Mouse (Mus musculus) spleen, postnatal 10 days (tissue): ENCODE data around the gene Dmrtb1.
A peak's percentile ranks its signal among the peaks of the same experiment; 100 is the strongest.

Experiments
- DNase-seq, 2 experiments: peaks; one replicate each; pipeline ENCODE4 v3.0.0; 2021 to 2022; ENCODE audit warnings: low spot score in 2 of 2

Dmrtb1 gene

DNA sequence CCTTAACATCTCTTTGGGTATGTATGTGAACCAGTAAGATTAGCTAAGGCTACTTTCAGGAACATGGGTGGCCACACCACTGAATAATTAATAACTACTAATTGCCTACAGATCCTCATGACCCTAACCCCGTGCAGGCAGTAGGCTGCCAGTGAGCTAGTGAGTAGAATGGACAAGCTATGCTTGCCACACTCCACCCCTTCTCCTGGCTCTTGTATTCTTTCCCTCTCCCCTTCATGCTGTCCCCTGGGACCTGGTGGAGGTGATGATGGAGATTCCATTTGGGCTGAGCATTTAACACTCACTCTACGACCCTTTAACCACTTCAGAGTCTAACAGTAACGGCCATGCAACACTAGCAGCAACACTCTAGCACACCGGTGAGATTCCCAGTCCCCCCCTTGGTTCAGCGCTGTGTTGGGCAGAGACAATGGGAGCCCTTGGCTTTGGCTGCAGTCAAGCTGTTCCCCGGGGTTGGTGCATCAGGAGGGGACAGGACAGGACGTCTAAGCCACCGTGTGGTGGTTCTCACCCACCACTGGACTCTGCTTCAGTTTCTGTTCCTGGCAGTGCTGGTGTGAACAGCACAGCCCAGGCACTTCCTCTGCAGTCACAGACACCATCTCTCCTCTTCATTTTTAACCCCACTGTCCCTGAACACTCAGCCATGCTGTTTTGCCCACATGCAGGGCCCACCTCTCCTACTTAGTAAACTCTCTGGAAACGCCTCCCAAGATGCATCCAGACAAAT, 2.8 kb downstream of the Dmrtb1 start:
- DNase-seq, result no peak

DNA sequence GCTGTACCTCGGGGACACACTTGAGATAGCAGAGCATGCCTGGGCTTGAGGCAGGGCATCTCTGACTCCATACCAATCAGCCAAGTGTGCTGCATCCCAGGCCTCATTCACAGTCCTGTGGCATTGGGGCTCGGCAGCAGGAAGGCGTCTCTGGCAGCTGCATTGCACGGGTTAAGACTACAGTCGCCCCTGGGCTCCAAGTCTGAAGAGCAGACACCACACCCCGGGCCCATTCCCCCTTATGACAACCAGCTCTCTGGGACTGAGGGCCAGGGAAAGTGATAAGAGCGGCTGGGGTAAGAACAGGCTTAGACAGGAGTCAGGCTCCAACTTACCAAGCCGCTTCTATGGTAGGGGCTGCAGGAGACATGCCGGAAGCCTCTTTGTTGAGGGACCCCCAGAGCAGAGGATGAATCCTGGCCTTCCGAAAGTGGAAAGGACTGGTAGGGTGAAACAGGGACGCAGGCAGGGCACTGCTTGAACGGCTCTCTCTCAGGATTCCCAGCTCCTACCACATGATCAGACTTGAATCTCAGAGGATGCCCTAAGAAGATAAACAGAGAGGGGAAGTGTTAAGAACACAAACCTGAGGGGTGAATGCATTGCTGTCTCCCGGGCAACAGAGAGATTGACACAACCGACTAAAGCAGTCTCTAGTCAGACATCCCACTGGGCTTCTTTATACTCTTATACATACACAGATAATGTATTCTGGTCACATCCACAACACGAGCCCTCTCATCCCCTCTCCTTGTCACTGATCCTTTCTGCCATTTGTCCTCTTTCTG, 3.5 kb downstream of the Dmrtb1 start:
- no peak for DNase-seq

DNA sequence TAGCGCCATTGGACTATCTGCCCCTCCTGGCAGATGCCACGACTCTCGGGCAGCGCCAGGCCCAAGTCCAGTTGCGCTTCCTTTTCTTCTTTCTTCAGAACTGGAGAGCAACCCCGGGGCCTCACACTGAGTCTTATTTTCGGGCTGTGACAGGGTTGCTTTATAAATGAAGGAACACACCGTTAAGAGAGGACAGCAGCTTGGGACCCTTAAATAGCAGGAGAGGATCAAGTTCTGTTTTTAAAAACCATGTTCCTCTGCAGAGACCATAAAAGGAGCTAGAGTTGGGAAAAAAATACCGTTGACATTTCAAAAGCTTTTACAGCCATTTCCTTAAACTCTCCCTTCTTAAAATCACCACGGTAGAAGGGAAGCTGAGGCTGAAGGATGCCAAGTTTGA, 8.4 kb downstream of the Dmrtb1 start:
- DNase-seq, result no peak

DNA sequence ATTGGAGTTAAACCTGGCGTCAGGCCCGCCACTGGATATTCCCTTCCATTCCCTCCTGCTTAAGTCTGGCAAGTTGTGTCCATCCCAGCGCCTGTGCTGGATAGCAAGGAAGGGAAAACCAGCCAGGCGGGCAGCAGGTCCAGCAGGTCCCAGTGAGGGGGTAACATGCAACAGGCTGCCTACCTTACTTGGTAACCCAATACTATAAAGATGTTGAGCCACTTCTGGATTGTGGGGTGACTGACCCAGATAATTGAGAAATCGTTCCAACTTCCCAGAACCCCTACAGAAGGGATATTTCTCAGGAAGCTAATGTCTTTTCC, 9.7 kb downstream of the Dmrtb1 start:
- no peak for DNase-seq

DNA sequence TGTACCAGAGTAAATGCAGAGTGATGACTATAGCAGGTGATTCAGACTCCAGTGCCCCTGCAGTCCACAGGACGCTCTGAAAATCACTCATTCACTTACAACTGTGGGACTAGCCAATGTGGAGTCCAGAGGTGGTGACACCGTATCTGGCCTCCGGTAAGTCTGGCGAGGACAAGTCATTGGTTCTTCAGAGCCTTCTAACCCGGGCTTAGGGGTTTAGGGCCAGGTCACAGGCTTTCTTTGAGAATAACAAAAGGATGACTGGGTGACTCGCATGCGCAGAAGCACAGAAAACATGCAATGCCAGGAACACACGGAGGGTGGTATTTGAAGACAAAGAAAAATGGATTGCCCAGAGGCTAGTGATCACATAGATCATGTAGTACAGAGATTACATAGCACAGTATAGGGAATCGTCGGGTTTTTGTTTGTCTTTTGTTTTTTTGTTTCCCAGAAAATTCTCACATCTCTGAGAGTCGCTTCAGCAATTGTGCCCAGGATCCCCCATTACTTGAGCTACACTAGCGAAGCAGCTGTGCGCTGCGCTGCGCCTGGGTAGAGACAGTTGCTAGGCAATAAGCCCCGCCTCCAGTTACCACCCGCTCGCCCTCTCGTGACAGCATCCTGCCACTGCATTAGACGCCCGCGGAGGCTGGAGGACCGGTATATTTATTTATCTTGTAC, 10.2 kb downstream of the Dmrtb1 start:
- DNase-seq, result peak; percentile 61 to 82

DNA sequence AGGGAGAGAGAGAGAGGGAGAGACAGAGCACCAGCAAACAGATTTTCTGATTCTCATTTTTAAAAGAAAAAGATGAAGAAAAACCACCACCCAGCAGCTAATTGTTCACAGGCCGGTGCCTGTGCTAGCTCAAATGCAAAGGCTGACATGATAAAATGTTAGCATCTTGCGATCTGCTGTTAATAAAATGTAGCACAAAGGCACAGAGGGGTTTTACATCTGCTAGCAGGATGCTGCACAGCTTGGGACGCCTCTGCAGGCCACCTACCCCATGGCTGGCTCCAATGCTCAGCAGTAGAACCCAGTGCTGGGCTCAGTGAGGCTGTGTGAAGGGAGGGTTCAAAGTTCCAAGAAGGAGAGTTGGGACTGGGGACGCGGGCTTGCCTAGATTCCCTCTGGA, 13.3 kb downstream of the Dmrtb1 start:
- no peak for DNase-seq

DNA sequence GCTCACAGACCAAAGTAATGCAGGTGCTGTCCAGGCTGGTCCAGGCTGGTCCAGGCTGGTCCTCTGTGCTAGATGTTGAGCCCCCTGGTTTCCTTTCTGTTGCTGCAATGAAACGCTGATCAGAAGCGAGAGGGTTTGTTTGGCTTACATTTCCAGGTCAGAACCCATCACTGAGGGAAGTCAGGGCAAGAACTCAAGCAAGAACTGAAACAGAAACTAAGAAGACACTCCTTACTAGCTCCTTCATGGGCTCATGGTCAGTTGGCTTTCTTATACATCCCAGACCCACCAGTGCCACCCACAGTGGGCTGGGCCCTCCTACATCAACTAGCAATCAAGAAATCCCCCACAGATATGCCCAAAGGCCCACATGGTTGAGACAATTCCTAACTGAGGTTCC, 15.5 kb downstream of the Dmrtb1 start:
- no peak for DNase-seq

DNA sequence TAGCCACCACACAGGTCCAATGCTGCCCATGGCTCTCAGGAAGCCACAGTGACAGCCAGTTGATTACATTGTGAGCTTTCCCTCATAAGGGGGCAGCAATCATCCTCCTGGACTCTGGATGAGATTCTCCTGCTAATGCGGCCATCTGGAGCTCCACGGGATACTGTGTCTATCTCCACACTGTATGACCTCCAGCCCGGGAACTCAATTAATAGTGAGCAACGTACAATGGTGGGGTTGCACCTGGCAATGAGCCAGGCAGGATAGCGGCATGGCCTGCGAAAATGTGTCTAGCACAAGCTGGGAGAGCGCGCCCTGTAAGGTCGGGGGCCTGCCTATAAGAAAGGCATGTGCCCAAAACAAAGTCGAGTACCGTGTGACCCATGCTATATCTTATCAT, 23.4 kb downstream of the Dmrtb1 start:
- DNase-seq, result no peak

DNA sequence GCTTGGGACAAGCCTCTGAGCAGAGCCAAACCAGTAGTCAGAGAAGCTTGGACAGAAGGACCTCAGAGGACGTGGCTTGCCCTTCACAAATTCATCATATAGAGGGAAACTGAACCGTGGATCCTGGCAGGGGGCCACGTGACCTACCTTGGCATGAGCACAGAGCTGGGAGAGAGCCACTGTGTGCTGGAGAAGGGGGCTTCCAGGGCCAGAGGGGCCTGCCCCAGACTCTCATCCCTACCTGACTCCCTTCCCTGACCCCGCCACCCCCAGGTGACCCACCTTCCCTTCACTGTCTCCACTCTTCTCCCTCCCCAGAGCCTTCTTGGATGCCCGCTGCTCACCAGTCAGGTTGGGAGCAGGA, 30.8 kb downstream of the Dmrtb1 start:
- no peak for DNase-seq

DNA sequence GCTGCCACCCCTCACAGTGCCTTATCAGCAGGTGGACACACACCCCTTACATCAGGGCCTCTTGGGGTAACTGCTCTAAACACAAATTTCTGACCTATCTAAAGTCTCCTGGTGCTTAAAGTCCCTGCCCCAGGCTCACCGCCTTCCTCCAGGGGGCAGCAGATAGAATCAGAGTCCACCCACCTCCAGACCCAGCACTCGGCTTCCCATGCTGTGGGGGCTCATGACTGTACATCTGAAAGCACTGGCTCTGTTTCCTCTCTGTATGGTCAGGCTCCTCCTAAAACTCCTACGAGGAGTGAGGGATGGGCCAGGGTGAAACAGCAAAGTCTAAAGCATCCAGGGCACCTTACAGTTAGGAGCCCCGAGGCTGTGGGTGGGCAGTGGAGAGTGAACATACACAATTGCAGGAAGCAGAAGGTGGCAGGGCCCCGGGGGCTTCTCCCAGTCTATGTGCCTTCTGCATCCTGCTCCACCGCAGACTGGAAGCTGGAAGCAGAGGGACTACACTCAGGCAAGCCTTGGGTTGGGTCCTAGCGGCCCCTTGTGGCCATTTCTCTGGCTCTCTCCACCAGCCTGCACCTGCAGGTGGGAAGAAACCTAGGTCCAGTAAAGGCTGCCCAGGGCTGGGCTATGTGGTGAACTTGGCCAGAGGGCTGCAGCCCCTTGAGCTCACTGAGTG, 31.3 kb downstream of the Dmrtb1 start:
- peak; percentile 45 to 65 for DNase-seq

DNA sequence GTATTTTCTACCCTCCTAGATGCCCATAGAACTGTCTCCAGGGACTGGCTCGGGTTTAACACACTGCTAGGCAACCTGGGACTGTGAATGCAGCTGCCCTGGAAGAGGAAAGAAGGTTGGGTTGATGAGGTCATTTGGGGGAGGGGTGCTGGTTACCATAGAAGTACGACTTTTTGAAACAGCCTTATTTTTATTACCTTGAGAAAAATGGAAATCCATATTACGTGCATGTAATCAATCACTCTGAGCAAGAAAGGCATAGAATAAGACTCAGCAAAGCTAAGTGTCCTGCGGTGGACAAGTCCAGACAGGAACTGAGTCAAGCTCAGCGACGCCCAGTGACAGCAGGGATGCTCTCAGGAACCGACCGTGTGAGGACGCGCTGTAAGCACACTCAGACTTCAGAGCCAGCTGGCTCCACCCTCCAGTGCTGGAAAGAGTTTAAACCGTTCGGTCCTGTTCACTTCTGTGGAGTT, 33.0 kb downstream of the Dmrtb1 start:
- no peak for DNase-seq

DNA sequence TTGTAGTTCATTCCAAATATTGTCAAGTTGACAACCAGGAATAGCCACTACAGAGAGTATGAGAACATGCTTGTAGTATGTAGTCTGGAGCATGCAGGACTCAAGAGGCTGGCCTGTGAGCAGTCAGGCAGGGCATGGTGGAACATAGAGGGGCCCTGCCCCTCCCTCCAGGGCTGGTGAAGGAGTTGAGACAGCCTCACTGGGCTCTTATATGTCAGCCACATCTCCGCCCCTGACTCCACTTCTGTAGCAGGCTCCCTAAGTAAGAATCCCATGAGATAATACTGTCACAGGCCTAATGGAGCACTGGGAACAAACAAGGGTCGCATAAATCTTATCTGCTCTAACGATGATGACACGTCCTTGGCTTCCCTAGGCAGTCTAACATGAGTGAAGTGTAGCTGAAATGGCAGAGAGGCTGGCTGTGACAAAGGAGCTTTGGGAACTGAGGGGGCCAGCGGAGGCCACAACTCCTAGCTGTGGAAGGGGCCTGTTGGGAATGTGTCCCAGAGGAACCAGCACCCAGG, 35.0 kb downstream of the Dmrtb1 start:
- no peak for DNase-seq

DNA sequence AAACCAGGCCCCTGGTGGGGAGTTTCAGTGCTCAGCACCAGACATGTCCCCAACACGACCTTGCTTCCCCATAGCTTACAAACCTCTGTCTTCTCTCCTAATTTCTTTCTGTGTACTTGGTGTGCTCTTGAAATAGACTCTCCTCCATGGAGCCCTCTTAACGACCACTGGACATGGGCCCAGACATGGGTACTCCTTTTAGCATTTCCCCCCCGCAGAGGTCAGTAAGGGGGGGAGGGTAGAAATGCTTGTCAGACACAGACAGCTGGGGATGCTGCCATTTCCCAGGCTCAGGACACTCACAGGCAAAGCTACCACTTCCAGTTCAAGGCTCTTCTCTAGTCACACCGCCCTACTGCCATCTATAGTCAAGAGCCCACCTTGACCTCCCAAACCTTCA, 42.4 kb downstream of the Dmrtb1 start:
- DNase-seq, result no peak

DNA sequence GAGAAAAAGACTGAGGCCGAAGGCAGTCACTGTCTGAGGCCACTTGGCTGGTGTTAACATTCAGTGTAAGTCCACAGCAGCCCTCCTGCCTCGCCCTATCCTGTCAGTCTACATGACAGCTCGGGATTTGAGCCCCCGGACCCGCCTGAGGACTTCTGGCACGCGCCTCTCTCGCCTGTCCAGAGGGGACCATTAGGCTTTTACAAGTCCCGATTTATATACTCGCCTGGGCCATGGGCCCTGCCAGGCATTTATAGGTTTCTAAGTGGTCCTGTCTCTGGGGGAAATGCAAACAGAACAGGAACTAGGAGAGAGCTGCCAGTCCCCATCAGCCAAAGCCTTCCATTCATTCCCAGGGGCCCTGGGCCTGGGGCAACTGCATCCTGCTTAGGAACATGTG, 45.7 kb downstream of the Dmrtb1 start:
- DNase-seq, result no peak

DNA sequence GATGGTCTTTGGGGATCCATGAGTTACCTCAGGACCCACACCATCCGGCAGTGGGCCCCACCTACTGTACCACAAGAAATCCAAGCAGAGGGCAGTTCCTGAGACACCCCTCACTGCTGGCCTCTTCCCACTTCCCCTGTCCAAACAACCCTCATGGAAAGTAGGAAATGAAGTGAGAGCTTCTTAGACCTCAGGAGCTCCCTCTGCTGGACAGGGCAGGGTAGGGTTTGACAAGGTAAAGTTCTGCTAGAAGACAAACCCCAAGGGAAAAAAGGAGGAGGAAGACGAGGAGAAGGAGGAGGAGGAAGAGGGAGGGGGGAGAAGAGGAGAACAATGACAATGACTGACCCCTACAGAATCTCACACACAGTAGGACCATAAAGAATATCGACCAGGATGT, 46.4 kb downstream of the Dmrtb1 start:
- DNase-seq, result peak; percentile 33 to 67

DNA sequence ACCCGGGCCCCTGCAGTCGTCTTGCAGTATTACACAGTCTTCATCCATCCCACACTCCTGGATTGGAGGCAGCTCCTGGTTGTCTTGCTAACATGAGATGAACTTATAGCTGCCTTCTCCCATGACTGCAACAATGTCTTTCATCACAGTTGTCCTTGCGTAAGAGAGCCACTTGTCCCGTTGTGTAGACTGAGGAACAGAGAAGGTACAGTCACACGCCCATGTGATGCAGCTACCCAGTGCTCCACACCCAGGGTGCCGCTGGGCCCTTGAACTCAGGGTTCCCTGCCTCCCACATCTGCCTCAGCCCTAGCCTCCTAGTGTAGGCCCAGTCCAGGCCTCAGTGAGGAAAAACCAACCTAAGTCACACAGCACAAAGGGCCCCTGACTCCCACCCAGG, 47.9 kb downstream of the Dmrtb1 start:
- DNase-seq, result no peak

DNA sequence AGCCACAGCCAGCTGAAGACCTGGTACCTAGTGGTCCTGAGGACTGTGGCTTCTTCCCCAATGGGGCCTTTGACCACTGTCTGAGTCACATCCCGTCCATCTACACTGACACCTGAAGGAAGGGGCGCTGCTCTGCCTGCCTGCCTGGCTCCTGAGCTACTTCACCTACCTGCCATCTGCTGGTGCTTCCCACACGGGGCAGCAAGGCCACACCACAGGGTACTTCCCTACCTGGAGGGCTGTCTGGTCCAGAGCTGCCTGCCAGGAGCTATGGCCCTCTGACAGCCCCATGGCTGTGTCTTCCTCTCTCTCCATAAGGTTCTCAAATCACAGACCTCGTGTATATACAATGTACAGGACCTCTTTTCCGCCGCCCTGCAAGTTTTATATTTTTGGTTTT, 49.4 kb downstream of the Dmrtb1 start:
- DNase-seq, result no peak

DNA sequence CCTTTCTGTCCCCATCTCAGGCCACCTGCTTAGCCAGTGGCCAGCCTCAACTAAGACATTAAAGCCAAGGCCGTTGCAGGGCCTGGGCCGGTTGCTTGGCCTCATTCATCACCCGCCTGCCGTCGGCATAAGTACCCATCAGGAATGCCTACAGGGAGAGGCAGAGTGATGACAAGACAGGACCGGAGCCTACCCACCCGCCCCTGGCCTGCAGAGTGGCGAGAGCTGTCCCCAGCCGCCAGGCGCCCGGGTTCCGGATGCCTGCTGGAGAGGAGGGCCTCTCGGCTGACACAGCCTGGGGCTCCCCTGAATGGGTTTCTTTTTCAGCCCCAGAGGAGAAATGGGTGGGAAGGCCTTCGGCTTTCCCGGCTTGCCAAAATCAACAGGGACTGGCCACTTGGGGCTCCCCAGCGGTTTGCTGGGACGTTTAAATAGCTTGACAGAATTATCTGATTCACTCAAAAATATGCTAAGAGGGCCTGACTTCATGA, 55.1 kb downstream of the Dmrtb1 start:
- DNase-seq, result no peak

DNA sequence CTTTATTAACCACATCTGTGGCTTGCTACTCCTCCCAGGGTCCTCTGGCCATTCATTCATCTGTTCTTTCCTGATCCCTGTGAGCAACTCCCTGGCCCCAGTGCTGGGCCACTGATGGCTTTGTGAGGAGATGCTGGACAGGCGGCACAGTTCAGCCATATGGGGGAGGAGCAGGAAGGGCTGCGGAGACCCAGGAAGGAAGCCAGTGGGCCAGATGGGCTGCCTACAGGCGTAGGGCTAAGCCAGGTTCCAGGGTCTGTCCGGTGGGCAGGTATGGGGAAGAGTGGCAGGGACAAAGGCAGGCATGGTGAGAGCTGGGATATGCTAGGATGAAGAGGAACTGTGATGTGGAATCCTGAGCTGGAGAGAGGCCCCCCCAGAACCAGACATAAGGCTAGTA, 55.8 kb downstream of the Dmrtb1 start:
- no peak for DNase-seq
